Mouse (Mus musculus): ENCODE measurements around the gene Fhit.
"Not testable (repeated sequence)": the region's sequence is repeated elsewhere in the genome, so short reads cannot be mapped to it uniquely, and the experiment has no call there.

Gene Fhit

GRCm38 (mm10) chr14:9852041-9852440 is 1309.8 kb downstream of the Fhit start:
- no peak for DNase-seq

- DNase-seq = no peak
Observed at GRCm38 (mm10) chr14:9832290-9832689, 1329.5 kb downstream of the Fhit start.

GRCm38 (mm10) chr14:9828699-9829240 is 1333.1 kb downstream of the Fhit start:
- DNase-seq = not testable (repeated sequence)

GRCm38 (mm10) chr14:9815963-9816362 is 1345.9 kb downstream of the Fhit start:
- DNase-seq = no peak

GRCm38 (mm10) chr14:9811847-9812321 is 1350.0 kb downstream of the Fhit start:
- no peak for DNase-seq

- DNase-seq = no peak
Observed at GRCm38 (mm10) chr14:9811177-9811846, 1350.5 kb downstream of the Fhit start.

GRCm38 (mm10) chr14:9793403-9793802 is 1368.4 kb downstream of the Fhit start:
- no peak for DNase-seq

GRCm38 (mm10) chr14:9788402-9788950 is 1373.4 kb downstream of the Fhit start:
- no peak for DNase-seq

GRCm38 (mm10) chr14:9787389-9787788 is 1374.4 kb downstream of the Fhit start:
- DNase-seq = no peak

- no peak for DNase-seq
Observed at GRCm38 (mm10) chr14:9785861-9786260, 1376.0 kb downstream of the Fhit start.

- no peak for DNase-seq
Observed at GRCm38 (mm10) chr14:9751341-9751740, 1410.5 kb downstream of the Fhit start.

- no peak for DNase-seq
Observed at GRCm38 (mm10) chr14:9748709-9749108, 1413.1 kb downstream of the Fhit start.

- DNase-seq = no peak
Observed at GRCm38 (mm10) chr14:9721917-9722472, 1439.8 kb downstream of the Fhit start.

GRCm38 (mm10) chr14:9698621-9699020 is 1463.2 kb downstream of the Fhit start:
- DNase-seq = no peak

- no peak for DNase-seq
Observed at GRCm38 (mm10) chr14:9697101-9697500, 1464.7 kb downstream of the Fhit start.

GRCm38 (mm10) chr14:9696004-9696403 is 1465.8 kb downstream of the Fhit start:
- DNase-seq = no peak

- DNase-seq = no peak
Observed at GRCm38 (mm10) chr14:9695217-9695690, 1466.6 kb downstream of the Fhit start.

GRCm38 (mm10) chr14:9688664-9689257 is 1473.1 kb downstream of the Fhit start:
- no peak for DNase-seq

GRCm38 (mm10) chr14:9684362-9684761 is 1477.5 kb downstream of the Fhit start:
- no peak for DNase-seq

- no peak for DNase-seq
Observed at GRCm38 (mm10) chr14:9672728-9673127, 1489.1 kb downstream of the Fhit start.

- DNase-seq = no peak
Observed at GRCm38 (mm10) chr14:9671776-9672175, 1490.1 kb downstream of the Fhit start.

- no peak for DNase-seq
Observed at GRCm38 (mm10) chr14:9669766-9670165, 1492.1 kb downstream of the Fhit start.

- DNase-seq = no peak
Observed at GRCm38 (mm10) chr14:9658445-9658844, 1503.4 kb downstream of the Fhit start.

Measured in kidney, postnatal 25 days (tissue).